Mouse (Mus musculus) heart, adult 2 months (tissue): Measurements from ENCODE around the gene Zg16. TPM values are rescaled to one million over a fixed set of nuclear protein-coding genes. Genes with fewer than 3 reads are reported as not detected.

Experiments used
- DNase-seq, 2 experiments: peaks; one replicate each; pipeline ENCODE4 v3.0.0; 2021
- H3K27ac ChIP-seq: fragments of 200-600 bp; 2 replicates; pipeline ENCODE4 v1.8.1; 2022
- H3K27me3 ChIP-seq: fragments of 200-500 bp; 2 replicates; pipeline ENCODE4 v1.6.1; 2012; ENCODE audit warnings: mild to moderate bottlenecking, low read length, inconsistent platforms, mixed read lengths; ENCODE audit not compliant: control insufficient read depth, insufficient read depth
- H3K36me3 ChIP-seq: fragments of 200-500 bp; 2 replicates; pipeline ENCODE4 v1.6.1; 2012; ENCODE audit warnings: low read length, inconsistent platforms; ENCODE audit not compliant: control insufficient read depth, insufficient read depth
- H3K4me1 ChIP-seq: fragments of 200-500 bp; 2 replicates; pipeline ENCODE4 v1.6.1; 2011; ENCODE audit warnings: low read length; ENCODE audit not compliant: control insufficient read depth, insufficient read depth
- H3K4me3 ChIP-seq: fragments of 200-600 bp; 2 replicates; pipeline ENCODE4 v1.8.1; 2022
- H3K79me2 ChIP-seq: fragments of 200-500 bp; replicated peaks from 2 replicates; pipeline ENCODE4 v1.6.1; 2012; ENCODE audit warnings: mild to moderate bottlenecking, inconsistent platforms, low read length, moderate library complexity, mixed read lengths; ENCODE audit not compliant: control insufficient read depth, insufficient read depth
- H3K9ac ChIP-seq: fragments of 200-500 bp; 2 replicates; pipeline ENCODE4 v1.6.1; 2012; ENCODE audit warnings: low read depth, mild to moderate bottlenecking, control low read depth, inconsistent platforms, low read length, mixed read lengths
- CTCF ChIP-seq: fragments of 200-600 bp; IDR thresholded peaks from 2 replicates; pipeline ENCODE4 v1.8.1; 2022; ENCODE audit warnings: antibody characterized with exemption, mild to moderate bottlenecking, moderate library complexity
- EP300 ChIP-seq: fragments of 200-500 bp; IDR thresholded peaks from 2 replicates; pipeline ENCODE4 v1.6.1; 2011; ENCODE audit warnings: low read depth, low read length, control low read depth; ENCODE audit not compliant: insufficient read depth
- POLR2A ChIP-seq: fragments of 200-500 bp; IDR thresholded peaks from 2 replicates; pipeline ENCODE4 v1.6.1; 2011; ENCODE audit warnings: mild to moderate bottlenecking, low read depth, low read length, control low read depth; ENCODE audit not compliant: insufficient read depth
- WGBS: fragments of 180-500 bp; shearing (Covaris S2); methylation state at CpG from one replicate; pipeline ENCODE4 v1.1.7; 2018; 5-methylcytosine and 5-hydroxymethylcytosine counted together
- intact Hi-C: fragments of 180-260 bp; cut with DNase I; formaldehyde crosslinking; loops from one replicate; pipeline ENCODE4 v1.15.1; 2025
- polyA plus RNA-seq: library from polyadenylated mRNA; depleted of rRNA; stranded (reverse); fragments of >200 nt; gene quantifications from 2 replicates; pipeline ENCODE4 v1.2.3, GENCODE M21; 2012
- total RNA-seq, 2 experiments: library from RNA; stranded (reverse); gene quantifications; 2 replicates each; pipeline ENCODE4 v1.2.3; 2021

Gene Zg16
- total and polyA plus RNA-seq, 3 experiments, result not detected

DNA sequence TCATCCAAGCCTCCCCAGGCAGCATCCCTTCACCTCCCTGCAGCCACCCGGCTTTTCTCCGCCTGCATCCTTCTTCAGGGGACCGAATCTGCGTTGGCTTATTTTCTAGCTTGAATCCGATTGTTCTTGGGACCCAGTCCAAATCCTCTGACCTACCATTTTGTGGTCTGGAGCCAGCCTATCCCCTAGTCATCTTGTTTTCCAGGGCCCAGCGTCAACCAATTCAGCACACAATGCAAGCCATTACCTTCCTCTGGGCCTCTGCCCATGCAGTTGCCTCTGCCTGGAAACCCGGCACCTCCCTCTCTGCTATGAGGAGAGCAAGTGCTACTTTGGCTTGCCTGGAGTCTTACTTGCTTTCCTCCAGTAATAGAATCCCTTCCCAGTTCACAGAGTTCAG is 18.4 kb upstream of the Zg16 start:
- no peak overlapping the region for H3K27ac ChIP-seq
- no peaks in the 10 kb centered on the region for H3K27me3 ChIP-seq
- no peaks in the 10 kb centered on the region for H3K79me2 ChIP-seq
- DNase-seq, result no peak
- intact Hi-C loops, result loop anchor here (2.0 kb wide), 4 partner anchors 89 to 351 kb away; partner anchors contain the start of genes Pagr1a and Pagr1b
- no peak overlapping the region for H3K9ac ChIP-seq
- H3K4me1 ChIP-seq, result peaks cover 2% of the 10 kb centered on the region
- H3K4me3 ChIP-seq, result no peak overlapping the region
- no peaks in the 10 kb centered on the region for H3K36me3 ChIP-seq
- TF ChIP-seq POLR2A, result no peak
- no peak for TF ChIP-seq CTCF
- TF ChIP-seq EP300, result no peak
- WGBS, result 71% methylated on average over 7 of the region's 7 CpGs

DNA sequence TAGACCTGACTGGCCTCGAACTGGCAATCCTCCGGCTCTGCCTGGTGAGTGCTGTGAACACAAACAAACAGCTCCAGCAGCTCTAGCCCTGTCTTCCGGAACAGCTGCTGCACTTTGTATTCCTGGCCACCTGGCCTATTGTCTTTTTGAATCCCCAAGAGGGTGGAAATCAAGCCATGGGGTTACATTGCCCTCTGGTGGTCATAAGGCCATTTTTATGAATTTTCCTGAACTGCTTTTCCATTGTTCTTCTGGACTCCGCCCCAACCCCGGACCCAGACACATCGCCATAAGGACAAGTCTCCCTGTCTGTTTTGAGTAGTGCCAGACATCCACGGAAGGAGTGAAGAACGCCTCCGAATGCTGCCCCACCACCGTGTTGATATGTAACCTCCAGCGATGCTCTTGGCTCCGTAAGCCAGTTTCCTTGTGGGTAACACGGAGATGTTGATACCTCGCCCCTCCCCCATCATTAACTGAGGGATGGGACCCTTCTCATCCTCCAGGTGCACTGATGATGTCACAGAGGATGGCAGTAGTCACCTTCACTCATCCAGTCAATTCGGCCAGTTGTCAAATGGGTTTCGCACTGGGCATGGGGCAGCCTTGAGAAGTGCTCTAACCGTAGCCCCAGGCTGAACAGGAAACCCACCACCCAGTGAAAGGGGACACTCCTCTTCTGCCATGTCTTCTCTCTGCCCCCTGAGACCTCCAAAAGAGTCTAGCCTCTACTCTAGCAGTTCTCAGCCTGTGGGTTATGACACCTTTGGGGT is 17.6 kb upstream of the Zg16 start:
- intact Hi-C loops, result loop anchor here (1.0 to 5.0 kb wide), 6 partner anchors 47 to 350 kb away; partner anchors contain the start of genes Pagr1a and Pagr1b
- no peak overlapping the region for H3K9ac ChIP-seq

DNA sequence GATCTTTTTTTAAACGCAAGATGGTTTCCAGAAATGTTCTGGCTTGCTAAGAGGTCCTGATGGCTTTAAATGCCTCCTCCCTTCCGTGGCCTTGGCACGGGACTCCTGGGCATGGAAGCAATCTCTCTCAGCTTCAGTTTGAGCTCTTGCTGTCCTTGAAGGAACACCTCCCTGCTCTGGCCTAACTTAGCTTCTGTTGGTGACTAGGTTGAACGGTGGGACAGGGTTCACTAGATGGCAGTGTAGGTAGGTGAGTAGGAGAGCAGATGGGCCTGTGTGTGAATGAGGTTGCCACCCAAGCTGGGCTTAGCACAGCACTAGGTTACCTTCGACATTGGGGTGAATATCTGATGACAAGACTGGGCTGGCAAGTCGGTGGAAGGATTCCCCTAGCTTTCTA is 16.8 kb upstream of the Zg16 start:
- Histone ChIP-seq H3K27me3 (no peaks in the 10 kb centered on the region), H3K27ac (peak overlapping the region; percentile 8; the same call in 1 of the 2 replicates), H3K4me3 (no peak overlapping the region), H3K4me1 (peaks cover 2% of the 10 kb centered on the region), H3K79me2 (no peaks in the 10 kb centered on the region), H3K9ac (no peak overlapping the region), H3K36me3 (no peaks in the 10 kb centered on the region)
- 57% methylated on average over 6 of the region's 6 CpGs for WGBS
- DNase-seq, result no peak
- TF ChIP-seq POLR2A (no peak), CTCF (no peak), EP300 (no peak)
- intact Hi-C loops, result loop anchor here (1.0 to 5.0 kb wide), 6 partner anchors 47 to 349 kb away; partner anchors contain the start of genes Pagr1a and Pagr1b

More for the DNA sequence above, 17.6 kb upstream of the Zg16 start:
- DNase-seq, result peak; percentile 71 to 79
- H3K27ac ChIP-seq, result no peak overlapping the region; the same call in 1 of the 2 replicates
- no peak overlapping the region; the same call in 1 of the 2 replicates for H3K4me3 ChIP-seq
- H3K79me2 ChIP-seq, result no peaks in the 10 kb centered on the region
- 14% methylated on average over 17 of the region's 17 CpGs for WGBS
- TF ChIP-seq EP300 (peak; percentile 97), CTCF (peak; percentile 87), POLR2A (no peak)
- H3K36me3 ChIP-seq, result no peaks in the 10 kb centered on the region
- H3K27me3 ChIP-seq, result no peaks in the 10 kb centered on the region
- H3K4me1 ChIP-seq, result peaks cover 2% of the 10 kb centered on the region

DNA sequence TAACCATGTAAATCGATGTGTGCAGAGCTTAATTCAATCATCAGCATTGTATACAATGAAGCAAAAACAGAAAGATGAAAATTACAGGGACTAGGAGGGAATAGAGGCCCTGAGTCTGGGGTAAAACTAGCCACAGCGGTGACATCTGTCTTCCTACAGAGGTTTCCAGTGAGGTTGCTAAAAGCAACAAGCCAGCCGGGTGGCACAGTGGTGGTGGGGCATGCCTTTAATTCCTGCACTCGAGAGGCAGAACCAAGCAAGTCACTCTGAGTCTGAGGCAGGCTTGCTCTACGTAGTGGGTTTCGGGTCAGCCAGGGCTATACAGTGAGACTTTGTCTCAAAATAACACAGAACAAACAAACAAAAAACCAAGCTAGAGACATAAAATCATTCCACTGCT is 15.0 kb upstream of the Zg16 start:
- Histone ChIP-seq H3K36me3 (no peaks in the 10 kb centered on the region), H3K9ac (no peak overlapping the region), H3K4me1 (peaks cover 2% of the 10 kb centered on the region), H3K4me3 (no peak overlapping the region), H3K27ac (no peak overlapping the region), H3K27me3 (no peaks in the 10 kb centered on the region), H3K79me2 (no peaks in the 10 kb centered on the region)
- DNase-seq, result no peak
- WGBS, result 68% methylated on average over 6 of the region's 6 CpGs
- TF ChIP-seq POLR2A (no peak), EP300 (no peak), CTCF (no peak)
- intact Hi-C loops, result loop anchor here (5.0 kb wide), 1 partner anchor 45 kb away; no protein-coding TSS in a partner anchor

DNA sequence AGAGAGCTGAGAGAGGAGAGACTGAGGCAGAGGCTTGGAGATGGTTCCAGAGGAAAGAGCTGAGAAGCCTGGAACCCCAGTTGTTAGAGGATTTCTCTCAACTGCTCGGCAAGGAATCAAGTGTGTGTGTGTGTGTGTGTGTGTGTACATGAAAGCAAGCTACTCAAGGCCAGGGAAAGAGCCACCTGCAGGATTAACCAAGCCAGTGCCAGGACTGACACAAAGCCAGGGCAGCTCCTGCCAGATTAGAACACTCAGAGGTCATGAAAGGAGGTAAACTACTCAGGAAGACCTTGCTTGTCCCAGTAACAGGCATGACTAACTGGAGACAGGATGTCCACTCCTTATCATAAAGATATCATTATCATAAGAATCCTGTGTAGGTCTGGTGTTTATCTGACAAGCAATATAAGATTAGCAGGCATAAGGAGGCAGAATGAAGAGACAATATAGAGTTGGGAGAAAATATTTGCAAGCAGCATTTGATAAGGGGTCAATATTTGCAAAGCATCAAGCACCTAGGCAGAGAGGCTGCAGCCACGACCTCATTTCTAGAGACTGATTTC is 14.4 kb upstream of the Zg16 start:
- DNase-seq, result no peak
- intact Hi-C loops, result loop anchor here (5.0 kb wide), 1 partner anchor 44 kb away; no protein-coding TSS in a partner anchor
- Histone ChIP-seq H3K36me3 (no peaks in the 10 kb centered on the region), H3K9ac (no peak overlapping the region), H3K27me3 (no peaks in the 10 kb centered on the region), H3K4me1 (peaks cover 2% of the 10 kb centered on the region), H3K27ac (no peak overlapping the region), H3K79me2 (no peaks in the 10 kb centered on the region), H3K4me3 (no peak overlapping the region)
- TF ChIP-seq CTCF (no peak), POLR2A (no peak), EP300 (no peak)
- 6% methylated on average over 2 of the region's 2 CpGs for WGBS

DNA sequence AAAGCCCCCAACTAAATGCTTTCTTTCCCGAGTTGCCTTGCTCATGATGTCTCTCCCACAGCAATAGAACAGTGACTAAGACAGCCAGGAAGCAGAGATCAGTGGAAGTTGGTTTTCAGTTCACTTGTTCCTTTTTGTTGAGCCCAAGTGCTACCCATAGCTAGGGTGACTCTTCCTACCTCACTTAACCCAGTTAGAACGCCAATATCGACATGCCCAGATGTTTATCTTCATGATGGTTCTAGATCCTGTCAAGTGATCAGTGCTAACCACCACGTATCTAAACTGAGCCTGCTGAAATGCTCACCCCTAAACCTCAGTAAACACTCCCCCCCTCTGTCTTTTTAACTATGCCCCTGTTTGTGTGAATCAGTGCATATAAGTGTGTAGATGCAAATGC is 12.4 kb upstream of the Zg16 start:
- intact Hi-C loops, result no loop called here
- no peak overlapping the region for H3K9ac ChIP-seq
- TF ChIP-seq CTCF (no peak), EP300 (no peak), POLR2A (no peak)
- H3K27ac ChIP-seq, result no peak overlapping the region
- peaks cover 2% of the 10 kb centered on the region for H3K4me1 ChIP-seq
- 80% methylated on average over 4 of the region's 4 CpGs for WGBS
- no peak for DNase-seq
- no peaks in the 10 kb centered on the region for H3K36me3 ChIP-seq
- no peaks in the 10 kb centered on the region for H3K79me2 ChIP-seq
- no peaks in the 10 kb centered on the region for H3K27me3 ChIP-seq
- H3K4me3 ChIP-seq, result no peak overlapping the region
